Mouse (Mus musculus) liver, embryonic 11.5 days (tissue): ENCODE data around the gene Hivep2. TPM values are rescaled to one million over a fixed set of nuclear protein-coding genes. Genes with fewer than 3 reads are reported as not detected.
A peak's percentile ranks its signal among the peaks of the same experiment; 100 is the strongest.

Experiments
- ATAC-seq: fragments of 200-750 bp; cut with Nextera tagmentation; replicated peaks from 2 replicates; pipeline ENCODE4 v1.8.0; 2017; ENCODE audit warnings: moderate number of reproducible peaks, mild to moderate bottlenecking, moderate TSS enrichment, moderate library complexity; ENCODE audit not compliant: low FRiP score
- DNase-seq: peaks from one replicate; pipeline ENCODE4 v3.0.0-alpha.2; 2017; ENCODE audit warnings: low spot score
- H3K27ac ChIP-seq: fragments of 300-500 bp; sonication (generic); 2 replicates; pipeline ENCODE4 v1.5.1; 2014; ENCODE audit warnings: mild to moderate bottlenecking, low read depth, low read length, control low read depth
- H3K27me3 ChIP-seq: fragments of 300-500 bp; sonication (generic); replicated peaks from 2 replicates; pipeline ENCODE4 v1.6.1; 2014; ENCODE audit warnings: low read length, mixed read lengths; ENCODE audit not compliant: control insufficient read depth, insufficient read depth
- H3K36me3 ChIP-seq: fragments of 300-500 bp; sonication (generic); 2 replicates; pipeline ENCODE4 v1.6.1; 2014; ENCODE audit warnings: mild to moderate bottlenecking, low read length, moderate library complexity, mixed read lengths; ENCODE audit not compliant: control insufficient read depth, insufficient read depth
- H3K4me1 ChIP-seq: fragments of 300-500 bp; sonication (generic); replicated peaks from 2 replicates; pipeline ENCODE4 v1.6.1; 2014; ENCODE audit warnings: low read length, mixed read lengths; ENCODE audit not compliant: control insufficient read depth, insufficient read depth
- H3K4me2 ChIP-seq: fragments of 300-500 bp; sonication (generic); 2 replicates; pipeline ENCODE4 v1.6.1; 2014; ENCODE audit warnings: mild to moderate bottlenecking, control low read depth, moderate library complexity
- H3K4me3 ChIP-seq: fragments of 300-500 bp; sonication (generic); 2 replicates; pipeline ENCODE4 v1.5.1; 2014; ENCODE audit warnings: low read depth, low read length, control low read depth
- H3K9ac ChIP-seq: fragments of 300-500 bp; sonication (generic); 2 replicates; pipeline ENCODE4 v1.6.1; 2014; ENCODE audit warnings: low read depth, low read length, control low read depth
- H3K9me3 ChIP-seq: fragments of 300-500 bp; sonication (generic); 2 replicates; pipeline ENCODE4 v1.6.1; 2016; ENCODE audit warnings: low read length, inconsistent platforms, mixed read lengths; ENCODE audit not compliant: control insufficient read depth
- WGBS: fragments of 180-500 bp; shearing (Covaris S2); extraction: QIAGEN DNeasy Blood & Tissue Kit; methylation state at CpG from one replicate; pipeline ENCODE4 v1.1.7; 2014; 5-methylcytosine and 5-hydroxymethylcytosine counted together
- polyA plus RNA-seq: library from polyadenylated mRNA; unstranded; fragments of >200 nt; fragmentation: Nextera tagmentation; extraction: Ambion mirVana; gene quantifications from 2 replicates; pipeline ENCODE4 v1.2.1, GENCODE M21; 2014

Gene Hivep2
- polyA plus RNA-seq, 1 experiment from 2014 or later, result 2.2 TPM

DNA sequence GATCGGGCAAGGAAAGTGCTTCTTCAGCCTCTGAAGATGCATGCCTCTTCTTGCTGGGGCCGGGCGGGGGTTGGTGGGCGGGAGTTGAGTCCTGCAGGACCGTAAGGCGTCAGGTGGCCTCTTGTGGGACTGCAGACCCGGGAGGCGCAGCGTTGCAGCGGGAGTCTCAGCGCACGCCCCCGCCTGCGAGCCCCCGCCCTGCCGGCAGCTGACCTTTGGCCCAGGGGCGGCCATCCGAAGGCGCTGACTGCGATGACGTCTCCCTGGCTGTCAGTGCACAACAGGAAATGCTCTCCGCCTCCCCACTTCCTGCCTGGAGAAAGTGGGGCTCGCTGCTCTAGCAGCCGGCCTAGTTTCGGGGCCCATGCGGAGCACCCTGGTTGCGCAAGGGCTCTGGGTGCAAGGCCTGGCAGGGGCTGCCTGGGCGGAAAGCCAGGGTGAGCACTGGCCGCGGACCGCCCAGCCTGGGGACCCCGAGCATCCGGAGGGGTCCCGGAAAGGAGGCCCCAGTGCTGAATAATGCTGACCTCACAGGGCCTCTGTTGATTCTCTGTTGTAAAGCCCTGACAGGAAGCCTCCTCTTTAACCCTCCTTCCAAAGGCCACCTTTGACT is 17.0 kb downstream of the Hivep2 start:
- DNase-seq (peak; percentile 84), ATAC-seq (peak; percentile 89)
- H3K27me3 ChIP-seq, result no peaks in the 10 kb centered on the region
- peak overlapping the region; percentile 72 for H3K9ac ChIP-seq
- no peaks in the 10 kb centered on the region for H3K36me3 ChIP-seq
- peaks cover 4% of the 10 kb centered on the region; the same call in 1 of the 2 replicates for H3K4me1 ChIP-seq
- WGBS, result under 1% methylated on average over 34 of the region's 34 CpGs
- H3K9me3 ChIP-seq, result no peaks in the 10 kb centered on the region
- H3K4me3 ChIP-seq, result peak overlapping the region; percentile 55
- H3K27ac ChIP-seq, result peak overlapping the region; percentile 77
- peak overlapping the region; percentile 68 for H3K4me2 ChIP-seq

DNA sequence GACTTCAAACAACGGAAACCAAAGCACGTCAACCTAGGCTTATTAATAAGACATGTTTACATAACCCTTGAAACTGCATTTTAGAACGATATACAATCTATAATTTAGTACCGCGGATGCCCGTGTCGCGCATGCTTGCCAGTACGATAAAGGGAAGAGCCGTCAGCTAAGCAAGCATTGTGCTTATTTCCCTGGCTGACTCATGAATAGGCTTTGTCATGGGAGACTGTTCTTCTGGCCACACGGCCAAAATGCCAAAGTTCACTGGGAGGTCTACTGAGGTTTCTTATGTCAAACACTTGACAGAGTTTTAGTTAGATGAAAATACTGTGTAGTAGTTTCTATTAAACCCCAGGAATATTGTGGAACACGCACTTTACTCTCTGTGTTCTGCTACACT is 17.8 kb downstream of the Hivep2 start:
- Histone ChIP-seq H3K4me1 (peaks cover 4% of the 10 kb centered on the region; the same call in 1 of the 2 replicates), H3K4me2 (peak overlapping the region; percentile 68), H3K4me3 (no peak overlapping the region), H3K27ac (peak overlapping the region; percentile 38; the same call in 1 of the 2 replicates), H3K9me3 (no peaks in the 10 kb centered on the region), H3K9ac (no peak overlapping the region), H3K36me3 (no peaks in the 10 kb centered on the region), H3K27me3 (no peaks in the 10 kb centered on the region)
- WGBS, result 57% methylated on average over 12 of the region's 12 CpGs
- no peak for ATAC-seq
- DNase-seq, result no peak

DNA sequence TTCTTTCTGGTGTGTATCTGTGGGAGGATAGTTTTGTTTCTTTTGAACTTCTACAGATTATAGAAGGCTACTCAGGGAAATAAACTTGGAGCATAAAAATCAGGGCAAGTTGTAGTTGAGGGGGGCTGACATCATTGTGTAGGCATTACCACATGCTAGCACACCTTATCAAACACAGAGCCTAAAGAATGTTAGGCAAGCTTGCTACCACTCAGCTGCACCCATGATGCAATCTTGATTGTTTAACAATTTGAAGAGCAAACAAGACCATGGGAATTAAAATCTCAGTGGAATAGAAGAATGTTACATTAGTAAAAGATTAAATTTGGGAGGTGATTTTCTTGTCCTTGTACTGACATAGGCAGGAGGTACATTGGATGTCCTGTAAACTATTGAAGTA is 18.4 kb downstream of the Hivep2 start:
- Histone ChIP-seq H3K27me3 (no peaks in the 10 kb centered on the region), H3K9ac (no peak overlapping the region), H3K27ac (0 out of 2 replicates have a peak overlapping the region, but pooled peaks have one; percentile 38), H3K4me2 (no peak overlapping the region), H3K4me1 (peaks cover 4% of the 10 kb centered on the region; the same call in 1 of the 2 replicates), H3K9me3 (no peaks in the 10 kb centered on the region), H3K36me3 (no peaks in the 10 kb centered on the region), H3K4me3 (no peak overlapping the region)
- ATAC-seq, result no peak
- DNase-seq, result no peak

DNA sequence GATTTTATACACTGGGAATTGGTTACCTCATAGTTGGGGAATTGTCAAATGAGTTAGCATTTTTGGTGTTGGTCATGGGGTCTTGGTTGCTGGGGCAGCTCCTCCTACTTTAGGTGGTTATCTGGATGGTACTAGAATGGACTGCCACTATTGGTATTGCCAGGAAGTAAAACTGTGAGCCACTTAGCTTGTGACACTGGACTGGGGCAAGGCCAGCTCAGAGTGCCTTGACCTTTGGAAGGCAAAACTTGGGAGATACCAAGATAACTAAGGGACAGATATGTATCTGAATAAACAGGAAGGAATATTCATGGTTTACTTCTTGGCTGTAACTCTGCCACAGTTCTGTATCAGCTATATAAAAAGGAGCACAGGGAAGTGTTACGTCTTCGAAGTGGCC is 20.7 kb downstream of the Hivep2 start:
- Histone ChIP-seq H3K4me3 (no peak overlapping the region), H3K36me3 (no peaks in the 10 kb centered on the region), H3K4me1 (peaks cover 4% of the 10 kb centered on the region; the same call in 1 of the 2 replicates), H3K4me2 (no peak overlapping the region), H3K9ac (no peak overlapping the region), H3K27ac (no peak overlapping the region), H3K27me3 (no peaks in the 10 kb centered on the region), H3K9me3 (no peaks in the 10 kb centered on the region)
- DNase-seq (no peak), ATAC-seq (no peak)
- WGBS, result 86% methylated on average over 2 of the region's 2 CpGs

DNA sequence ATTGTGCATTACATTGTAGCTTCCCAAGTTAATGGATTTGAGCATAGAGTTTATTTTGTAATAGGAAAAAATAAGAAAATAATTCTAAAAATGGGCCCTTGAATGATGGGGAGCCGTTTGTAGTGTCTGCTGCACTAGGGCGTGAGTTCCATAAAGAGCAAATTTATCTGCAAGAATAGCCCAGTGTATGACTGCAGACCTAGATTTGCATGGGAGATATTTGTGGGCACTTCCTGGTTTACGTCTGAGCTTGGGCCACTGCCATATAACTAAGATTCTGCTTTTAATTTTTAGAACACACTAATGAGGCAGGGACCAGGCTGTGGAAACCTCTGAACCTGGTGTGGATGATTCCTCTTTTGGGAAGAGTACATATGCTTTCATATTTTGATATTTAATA is 21.5 kb downstream of the Hivep2 start:
- peaks cover 4% of the 10 kb centered on the region; the same call in 1 of the 2 replicates for H3K4me1 ChIP-seq
- 60% methylated on average over 3 of the region's 3 CpGs for WGBS
- ATAC-seq, result no peak
- no peaks in the 10 kb centered on the region for H3K9me3 ChIP-seq
- no peak overlapping the region for H3K4me3 ChIP-seq
- no peaks in the 10 kb centered on the region for H3K36me3 ChIP-seq
- H3K27ac ChIP-seq, result no peak overlapping the region
- H3K9ac ChIP-seq, result no peak overlapping the region
- no peak for DNase-seq
- no peak overlapping the region for H3K4me2 ChIP-seq
- H3K27me3 ChIP-seq, result no peaks in the 10 kb centered on the region

DNA sequence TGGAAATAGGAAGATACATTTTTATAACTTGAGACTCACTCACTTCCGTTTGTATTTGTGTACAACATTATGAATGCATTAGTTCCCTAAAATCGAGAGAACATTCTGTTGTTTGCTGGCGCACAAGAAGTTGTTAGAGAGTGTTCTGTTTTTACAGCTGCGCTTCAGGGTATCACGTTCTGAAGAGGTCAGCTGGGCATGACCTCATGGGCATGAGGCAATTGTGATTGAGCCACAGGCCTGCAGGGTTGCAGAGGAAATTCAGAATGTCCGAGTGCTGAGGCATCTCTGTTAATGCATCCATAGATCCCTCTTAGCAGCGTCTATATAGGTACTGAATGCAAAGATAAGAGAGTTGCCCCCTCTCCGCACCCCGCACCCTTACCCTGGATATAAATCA is 22.4 kb downstream of the Hivep2 start:
- WGBS, result 67% methylated on average over 9 of the region's 9 CpGs
- DNase-seq, result no peak
- no peak for ATAC-seq

DNA sequence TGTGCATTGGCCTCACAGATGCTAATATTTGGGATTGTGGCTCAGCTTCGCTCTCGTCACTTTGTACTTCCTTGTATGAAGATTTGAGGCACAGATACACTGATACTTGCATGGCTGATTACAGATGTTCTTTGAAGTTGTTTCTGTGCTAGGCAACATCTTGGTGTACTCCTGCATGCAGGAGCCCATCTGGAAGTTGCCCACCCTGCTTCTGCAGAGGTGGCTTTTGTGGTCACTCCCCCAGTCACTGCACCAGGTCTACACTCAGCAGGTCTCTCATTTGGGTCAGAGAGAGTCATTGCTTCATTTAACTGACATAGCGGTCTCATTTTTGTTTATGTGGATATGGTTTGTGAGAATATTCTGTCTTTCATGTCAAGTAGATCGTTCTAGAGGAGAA is 22.9 kb downstream of the Hivep2 start:
- H3K9me3 ChIP-seq, result no peaks in the 10 kb centered on the region
- no peak overlapping the region for H3K9ac ChIP-seq
- peaks cover under 1% of the 10 kb centered on the region; the same call in 1 of the 2 replicates for H3K4me1 ChIP-seq
- H3K36me3 ChIP-seq, result no peaks in the 10 kb centered on the region
- no peak overlapping the region for H3K4me2 ChIP-seq
- ATAC-seq, result no peak
- H3K4me3 ChIP-seq, result no peak overlapping the region
- no peak for DNase-seq
- H3K27ac ChIP-seq, result no peak overlapping the region
- WGBS, result 86% methylated on average over 4 of the region's 4 CpGs
- H3K27me3 ChIP-seq, result no peaks in the 10 kb centered on the region

More for the DNA sequence above, 22.4 kb downstream of the Hivep2 start:
- H3K27me3 ChIP-seq, result no peaks in the 10 kb centered on the region
- H3K36me3 ChIP-seq, result no peaks in the 10 kb centered on the region
- H3K9me3 ChIP-seq, result no peaks in the 10 kb centered on the region
- H3K4me3 ChIP-seq, result no peak overlapping the region
- H3K27ac ChIP-seq, result no peak overlapping the region
- H3K9ac ChIP-seq, result no peak overlapping the region
- H3K4me1 ChIP-seq, result peaks cover 4% of the 10 kb centered on the region; the same call in 1 of the 2 replicates
- H3K4me2 ChIP-seq, result no peak overlapping the region

DNA sequence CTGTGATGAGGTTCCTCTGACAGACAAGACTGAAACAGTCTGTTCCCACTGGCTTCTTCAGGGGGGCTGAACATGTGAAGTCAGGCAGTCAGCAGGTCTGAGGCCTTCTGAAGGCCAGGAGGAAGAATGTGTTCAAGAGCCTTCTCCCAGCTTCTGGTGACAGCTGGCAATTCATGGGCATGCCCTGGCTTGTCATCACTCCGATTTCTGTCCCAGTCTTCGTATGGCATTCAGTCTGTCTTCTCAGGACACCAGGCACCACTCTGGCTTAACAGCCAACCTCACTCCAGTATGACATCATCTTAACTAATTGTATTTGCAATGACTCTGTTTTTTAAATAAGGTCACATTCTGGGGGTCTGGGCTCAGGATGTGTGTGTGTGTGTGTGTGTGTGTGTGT is 25.0 kb downstream of the Hivep2 start:
- no peak overlapping the region for H3K4me2 ChIP-seq
- H3K27ac ChIP-seq, result no peak overlapping the region
- no peak overlapping the region for H3K9ac ChIP-seq
- no peaks in the 10 kb centered on the region for H3K36me3 ChIP-seq
- ATAC-seq, result no peak
- DNase-seq, result no peak
- H3K9me3 ChIP-seq, result no peaks in the 10 kb centered on the region
- H3K27me3 ChIP-seq, result no peaks in the 10 kb centered on the region
- H3K4me1 ChIP-seq, result no peaks in the 10 kb centered on the region
- H3K4me3 ChIP-seq, result no peak overlapping the region
- 86% methylated on average over 2 of the region's 2 CpGs for WGBS

DNA sequence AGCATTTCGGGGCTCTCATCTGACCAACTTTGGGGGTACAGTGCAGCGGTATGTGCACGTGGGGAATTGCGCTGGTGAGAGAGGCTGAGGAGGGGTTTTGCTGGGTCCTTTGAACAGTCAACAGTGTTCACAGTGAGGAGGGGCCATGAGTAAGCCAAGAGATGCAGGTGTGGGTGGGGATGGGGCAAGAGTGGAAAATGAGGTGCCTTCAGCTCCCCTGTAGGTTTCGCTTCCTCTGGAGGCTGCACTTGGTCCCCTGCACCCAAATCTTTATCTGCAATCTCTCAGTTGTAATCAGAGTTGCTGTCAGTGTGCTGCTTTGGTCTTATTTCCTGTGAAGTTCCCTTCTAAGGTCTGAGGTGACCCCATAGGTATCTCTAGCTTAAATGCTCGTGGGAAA is 27.5 kb downstream of the Hivep2 start:
- H3K36me3 ChIP-seq, result no peaks in the 10 kb centered on the region
- ATAC-seq, result no peak
- no peaks in the 10 kb centered on the region for H3K4me1 ChIP-seq
- no peaks in the 10 kb centered on the region for H3K9me3 ChIP-seq
- H3K4me2 ChIP-seq, result no peak overlapping the region
- no peak overlapping the region for H3K9ac ChIP-seq
- H3K27ac ChIP-seq, result no peak overlapping the region
- no peaks in the 10 kb centered on the region for H3K27me3 ChIP-seq
- DNase-seq, result no peak
- WGBS, result 75% methylated on average over 6 of the region's 6 CpGs
- H3K4me3 ChIP-seq, result no peak overlapping the region
